Mouse (Mus musculus) embryonic fibroblast, embryonic 13.5 days (primary cell): ENCODE data around the gene 4933428G20Rik. TPM values are rescaled to one million over a fixed set of nuclear protein-coding genes. Genes with fewer than 3 reads are reported as not detected.

Source experiments
- H3K27ac ChIP-seq: 2 replicates; pipeline ENCODE4 v1.5.1; 2012; ENCODE audit warnings: low read length, control low read depth, inconsistent platforms; ENCODE audit not compliant: insufficient read depth
- H3K4me1 ChIP-seq: 2 replicates; pipeline ENCODE4 v1.6.1; 2011; ENCODE audit warnings: low read length; ENCODE audit not compliant: control insufficient read depth, insufficient read depth
- H3K4me3 ChIP-seq: 2 replicates; pipeline ENCODE4 v1.5.1; 2011; ENCODE audit warnings: mild to moderate bottlenecking, control low read depth, low read length; ENCODE audit not compliant: insufficient read depth
- CTCF ChIP-seq: IDR thresholded peaks from 2 replicates; pipeline ENCODE4 v1.5.1; 2011; ENCODE audit warnings: mild to moderate bottlenecking, control low read depth, low read length, moderate library complexity, borderline replicate concordance; ENCODE audit not compliant: insufficient read depth
- POLR2A ChIP-seq: IDR thresholded peaks from 2 replicates; pipeline ENCODE4 v1.6.1; 2011; ENCODE audit warnings: low read depth, mild to moderate bottlenecking, control low read depth, low read length, moderate library complexity
- polyA plus RNA-seq: library from polyadenylated mRNA; stranded (reverse); fragments of >200 nt; gene quantifications from 2 replicates; pipeline ENCODE4 v1.2.4, GENCODE M21; 2011; ENCODE audit warnings: low read depth; ENCODE audit not compliant: missing spikeins, insufficient read length

Gene 4933428G20Rik
- polyA plus RNA-seq, 1 experiment = not detected

DNA sequence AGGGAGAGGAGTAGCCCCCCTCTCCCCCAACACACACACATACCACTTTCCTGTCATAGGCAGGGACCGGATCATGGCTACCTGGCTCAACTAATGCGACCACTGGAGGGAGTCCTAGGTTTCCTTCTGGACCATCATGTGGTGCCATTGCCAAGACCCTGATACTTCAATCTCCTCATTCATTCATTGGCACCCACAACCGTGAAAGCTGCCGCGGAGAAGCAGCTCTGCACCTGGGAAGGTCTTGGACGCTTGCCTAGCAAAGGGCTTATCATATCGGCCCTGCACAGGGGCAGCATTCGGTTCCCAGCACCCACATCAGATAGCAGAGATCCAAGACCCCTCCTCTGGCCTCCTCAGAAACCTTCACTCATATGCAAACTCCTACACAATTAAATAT is 6.2 kb upstream of the 4933428G20Rik start:
- 0 out of 2 replicates have a peak, but pooled peaks cover 5% of the 10 kb centered on the region for H3K4me1 ChIP-seq
- H3K4me3 ChIP-seq = no peak overlapping the region
- no peak overlapping the region for H3K27ac ChIP-seq
- TF ChIP-seq CTCF = no peak
- TF ChIP-seq POLR2A = no peak

GRCm38 (mm10) chr11:97505784-97506183 is 5.6 kb upstream of the 4933428G20Rik start:
- Histone ChIP-seq H3K4me3 (no peak overlapping the region), H3K27ac (no peak overlapping the region), H3K4me1 (0 out of 2 replicates have a peak, but pooled peaks cover 5% of the 10 kb centered on the region)
- TF ChIP-seq POLR2A (no peak), CTCF (no peak)

DNA sequence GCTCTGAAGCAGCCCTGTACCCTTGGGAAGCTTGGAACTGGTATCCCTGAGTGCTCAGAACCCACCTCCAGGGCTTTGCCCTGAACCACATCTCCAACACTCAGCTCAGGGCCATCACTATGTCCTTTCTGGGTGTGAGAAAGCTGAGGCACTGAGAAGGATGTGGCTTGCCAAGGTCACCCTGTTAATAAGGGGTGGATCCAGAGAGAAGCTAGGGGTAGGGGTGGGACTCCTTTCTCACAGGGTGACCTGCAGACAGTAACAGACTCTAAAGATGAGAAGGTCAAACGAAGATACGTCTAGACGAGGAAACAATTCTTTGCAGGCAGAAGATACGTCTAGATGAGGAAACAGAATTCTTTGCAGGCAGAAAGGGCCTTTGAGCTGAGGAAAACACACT is 2.7 kb upstream of the 4933428G20Rik start:
- H3K4me1 ChIP-seq = peaks cover 6% of the 10 kb centered on the region
- TF ChIP-seq CTCF = no peak
- no peak overlapping the region for H3K4me3 ChIP-seq
- no peak overlapping the region for H3K27ac ChIP-seq

- peaks cover 6% of the 10 kb centered on the region for H3K4me1 ChIP-seq
- TF ChIP-seq CTCF (no peak), POLR2A (no peak)
- H3K27ac ChIP-seq = no peak overlapping the region
- no peak overlapping the region for H3K4me3 ChIP-seq
Measured at GRCm38 (mm10) chr11:97502383-97502782, 2.2 kb upstream of the 4933428G20Rik start.

DNA sequence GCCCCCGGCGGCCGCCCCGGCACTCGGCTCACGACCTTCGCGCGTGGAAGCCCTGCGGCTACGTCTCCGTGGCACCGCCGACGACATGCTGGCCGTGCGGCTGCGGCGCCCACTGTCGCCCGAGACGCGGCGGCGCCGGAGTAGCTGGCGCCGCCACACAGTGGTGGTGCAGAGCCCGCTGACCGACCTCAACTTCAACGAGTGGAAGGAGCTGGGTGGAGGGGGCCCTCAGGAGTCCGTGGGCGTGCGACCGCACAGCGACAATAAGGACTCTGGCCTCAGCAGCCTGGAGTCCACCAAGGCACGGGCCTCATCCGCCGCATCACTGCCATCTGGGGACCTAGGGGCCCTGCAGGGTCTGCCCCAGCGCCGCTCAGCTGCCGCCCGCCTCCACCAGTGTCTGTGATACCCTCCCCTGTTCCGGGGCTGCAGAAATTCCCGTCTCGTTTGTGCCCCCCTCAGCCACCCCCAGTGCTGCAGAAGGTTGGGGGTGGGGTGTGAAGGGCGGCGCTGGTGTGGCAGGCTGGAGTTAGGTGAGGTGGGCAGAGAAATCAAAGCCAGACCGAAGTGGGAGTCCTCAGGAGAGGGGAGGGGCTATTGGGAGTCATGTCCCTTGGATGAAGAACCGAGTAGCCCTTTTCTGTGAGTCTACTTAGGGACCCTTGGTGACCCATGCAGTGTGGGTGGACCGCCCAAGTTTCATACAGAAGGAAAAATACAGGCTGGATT is 744 bp upstream of the 4933428G20Rik start:
- H3K4me1 ChIP-seq = peaks cover 6% of the 10 kb centered on the region
- H3K27ac ChIP-seq = no peak overlapping the region
- TF ChIP-seq POLR2A (no peak), CTCF (no peak)
- no peak overlapping the region for H3K4me3 ChIP-seq

- Histone ChIP-seq H3K4me1 (peaks cover 8% of the 10 kb centered on the region), H3K4me3 (no peak overlapping the region), H3K27ac (no peak overlapping the region)
- TF ChIP-seq POLR2A (no peak), CTCF (no peak)
Measured at GRCm38 (mm10) chr11:97497543-97497942, 2.6 kb downstream of the 4933428G20Rik start.

- TF ChIP-seq CTCF (no peak), POLR2A (no peak)
- Histone ChIP-seq H3K4me1 (0 out of 2 replicates have a peak, but pooled peaks cover 2% of the 10 kb centered on the region), H3K4me3 (no peak overlapping the region), H3K27ac (no peak overlapping the region)
Measured at GRCm38 (mm10) chr11:97492836-97493235, 7.3 kb downstream of the 4933428G20Rik start.

- TF ChIP-seq POLR2A = no peak
- TF ChIP-seq CTCF = no peak
- Histone ChIP-seq H3K4me3 (no peak overlapping the region), H3K4me1 (0 out of 2 replicates have a peak, but pooled peaks cover 2% of the 10 kb centered on the region), H3K27ac (no peak overlapping the region)
Measured at GRCm38 (mm10) chr11:97491640-97492039, 8.5 kb downstream of the 4933428G20Rik start.

- TF ChIP-seq CTCF (peak; percentile 89), POLR2A (no peak)
- Histone ChIP-seq H3K27ac (no peak overlapping the region), H3K4me3 (no peak overlapping the region), H3K4me1 (no peaks in the 10 kb centered on the region)
Measured at GRCm38 (mm10) chr11:97489589-97490324, 10.4 kb downstream of the 4933428G20Rik start.

GRCm38 (mm10) chr11:97487656-97488055 is 12.5 kb downstream of the 4933428G20Rik start:
- H3K27ac ChIP-seq = no peak overlapping the region
- H3K4me3 ChIP-seq = no peak overlapping the region
- TF ChIP-seq CTCF (no peak), POLR2A (no peak)
- no peaks in the 10 kb centered on the region for H3K4me1 ChIP-seq
